Mouse (Mus musculus) liver, adult 2 months (tissue): ENCODE measurements around the gene Pitpnm1. TPM values are rescaled to one million over a fixed set of nuclear protein-coding genes. Genes with fewer than 3 reads are reported as not detected.
"Not testable (repeated sequence)": the region's sequence is repeated elsewhere in the genome, so short reads cannot be mapped to it uniquely, and the experiment has no call there.

Experiments used
- DNase-seq: peaks from one replicate; pipeline ENCODE4 v3.0.0-alpha.2; 2011; ENCODE audit warnings: low read depth, low spot score; ENCODE audit errors: extremely low read depth
- H3K27ac ChIP-seq: fragments of 200-500 bp; replicated peaks from 2 replicates; pipeline ENCODE4 v1.5.1; 2012; ENCODE audit warnings: low read depth, mild to moderate bottlenecking, control low read depth, inconsistent platforms, low read length; ENCODE audit not compliant: insufficient read depth
- H3K27me3 ChIP-seq: fragments of 200-500 bp; 2 replicates; pipeline ENCODE4 v1.6.1; 2012; ENCODE audit warnings: mild to moderate bottlenecking, moderate library complexity, low read length, inconsistent platforms; ENCODE audit not compliant: control insufficient read depth, insufficient read depth
- H3K36me3 ChIP-seq: fragments of 200-500 bp; 2 replicates; pipeline ENCODE4 v1.6.1; 2012; ENCODE audit warnings: low read length, inconsistent platforms; ENCODE audit not compliant: control insufficient read depth, insufficient read depth
- H3K4me1 ChIP-seq: fragments of 200-500 bp; 2 replicates; pipeline ENCODE4 v1.6.1; 2011; ENCODE audit warnings: low read length; ENCODE audit not compliant: control insufficient read depth, insufficient read depth
- H3K4me3 ChIP-seq: fragments of 200-500 bp; 2 replicates; pipeline ENCODE4 v1.5.1; 2011; ENCODE audit warnings: low read depth, mild to moderate bottlenecking, control low read depth, low read length, moderate library complexity; ENCODE audit not compliant: insufficient read depth
- H3K79me2 ChIP-seq: fragments of 200-500 bp; 2 replicates; pipeline ENCODE4 v1.6.1; 2012; ENCODE audit warnings: inconsistent platforms, mild to moderate bottlenecking, low read length, moderate library complexity; ENCODE audit not compliant: control insufficient read depth, insufficient read depth
- H3K9ac ChIP-seq: fragments of 200-500 bp; 2 replicates; pipeline ENCODE4 v1.6.1; 2012; ENCODE audit warnings: low read depth, mild to moderate bottlenecking, control low read depth, inconsistent platforms, low read length
- CTCF ChIP-seq: fragments of 200-500 bp; IDR thresholded peaks from 2 replicates; pipeline ENCODE4 v1.5.1; 2011; ENCODE audit warnings: low read depth, low read length, control low read depth
- POLR2A ChIP-seq: fragments of 200-500 bp; IDR thresholded peaks from 2 replicates; pipeline ENCODE4 v1.6.1; 2011; ENCODE audit warnings: low read length, control low read depth; ENCODE audit not compliant: insufficient read depth; ENCODE audit errors: extremely low read depth
- WGBS: fragments of 180-500 bp; shearing (Covaris S2); methylation state at CpG from one replicate; pipeline ENCODE4 v1.1.7; 2018; 5-methylcytosine and 5-hydroxymethylcytosine counted together
- polyA plus RNA-seq: library from polyadenylated mRNA; depleted of rRNA; stranded (reverse); fragments of >200 nt; gene quantifications from 2 replicates; pipeline ENCODE4 v1.2.3, GENCODE M21; 2012
- total RNA-seq: library from RNA; depleted of rRNA; stranded (reverse); fragments of >200 nt; gene quantifications from 2 replicates; pipeline ENCODE4 v1.2.3, GENCODE M21; 2014

Pitpnm1 gene
- total and polyA plus RNA-seq, 2 experiments = 1.7 to 14.2 TPM

DNA sequence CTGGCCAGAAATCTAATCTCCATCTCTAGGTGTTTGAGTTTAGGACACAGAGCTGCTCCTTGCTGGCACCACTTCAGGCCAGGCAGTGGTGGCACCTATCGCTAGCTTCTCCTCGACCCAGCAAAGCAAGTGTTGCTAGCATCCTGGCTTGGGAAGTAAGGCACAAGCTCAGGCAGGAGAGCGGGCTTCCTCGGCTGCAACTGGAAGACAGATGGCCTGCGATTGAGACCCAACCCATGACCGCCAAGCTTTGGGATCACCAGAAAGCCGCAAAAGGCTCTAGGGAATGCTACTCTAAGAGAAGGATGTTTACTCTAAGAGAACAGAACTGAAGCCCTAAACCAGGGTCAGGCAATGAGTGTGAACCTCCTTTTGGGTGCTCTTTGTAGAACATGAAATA, 29.7 kb downstream of the Pitpnm1 start:
- no peak for DNase-seq
- H3K27me3 ChIP-seq = no peaks in the 10 kb centered on the region
- no peak overlapping the region for H3K27ac ChIP-seq
- no peak overlapping the region for H3K9ac ChIP-seq
- H3K79me2 ChIP-seq = peaks cover 8% of the 10 kb centered on the region; the same call in 1 of the 2 replicates
- no peaks in the 10 kb centered on the region; the same call in 1 of the 2 replicates for H3K36me3 ChIP-seq
- peaks cover 9% of the 10 kb centered on the region for H3K4me1 ChIP-seq
- WGBS = 87% methylated on average over 7 of the region's 7 CpGs
- no peak for TF ChIP-seq POLR2A
- no peak for TF ChIP-seq CTCF
- H3K4me3 ChIP-seq = no peak overlapping the region

DNA sequence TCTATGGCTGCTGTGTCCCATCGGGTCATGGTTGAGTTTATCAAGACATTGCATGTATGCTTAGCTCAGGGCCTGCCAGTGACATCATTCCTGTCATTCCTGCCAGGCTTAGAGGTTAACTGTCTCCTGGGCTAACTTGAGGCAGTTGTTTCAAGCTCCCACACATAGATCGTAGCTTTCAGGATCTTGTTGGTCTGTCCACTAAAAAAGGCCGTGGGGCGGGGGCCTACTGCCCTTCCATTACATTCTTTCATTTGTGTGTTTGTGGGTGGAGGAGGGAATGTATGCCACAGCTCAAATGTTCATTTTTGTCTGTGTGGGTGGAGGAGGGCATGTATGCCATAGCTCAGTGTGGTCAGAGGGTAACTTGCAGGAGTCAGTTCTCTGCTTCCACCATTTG, 30.3 kb downstream of the Pitpnm1 start:
- H3K79me2 ChIP-seq = peaks cover 8% of the 10 kb centered on the region; the same call in 1 of the 2 replicates
- H3K4me1 ChIP-seq = peaks cover 14% of the 10 kb centered on the region
- no peak overlapping the region for H3K9ac ChIP-seq
- 71% methylated on average over 4 of the region's 4 CpGs for WGBS
- H3K27me3 ChIP-seq = no peaks in the 10 kb centered on the region
- H3K36me3 ChIP-seq = no peaks in the 10 kb centered on the region; the same call in 1 of the 2 replicates
- H3K27ac ChIP-seq = no peak overlapping the region
- TF ChIP-seq CTCF (no peak), POLR2A (no peak)
- H3K4me3 ChIP-seq = no peak overlapping the region
- DNase-seq = no peak

DNA sequence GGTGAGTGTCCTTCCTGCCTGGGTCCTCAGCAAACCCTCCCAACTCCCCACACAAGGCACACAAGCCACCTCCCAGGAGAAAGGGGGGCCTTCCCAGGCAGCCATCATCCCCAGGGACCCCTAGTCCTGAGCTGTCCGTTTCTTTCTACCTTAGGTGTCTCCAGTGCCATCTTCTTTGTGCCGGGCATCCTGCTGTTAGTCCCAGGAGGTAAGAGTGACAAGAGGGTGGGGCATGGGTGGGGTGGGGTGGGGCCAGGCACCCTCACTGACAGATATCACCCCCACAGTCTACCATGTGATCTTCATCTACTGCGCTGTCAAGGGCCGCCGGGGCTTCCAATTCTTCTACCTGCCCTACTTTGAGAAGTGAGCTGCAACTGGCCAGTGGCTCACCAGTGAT, 31.3 kb downstream of the Pitpnm1 start:
- H3K36me3 ChIP-seq = no peaks in the 10 kb centered on the region; the same call in 1 of the 2 replicates
- DNase-seq = no peak
- H3K4me3 ChIP-seq = no peak overlapping the region
- H3K4me1 ChIP-seq = peaks cover 13% of the 10 kb centered on the region
- WGBS = 95% methylated on average over 5 of the region's 5 CpGs
- H3K79me2 ChIP-seq = peaks cover 6% of the 10 kb centered on the region; the same call in 1 of the 2 replicates
- no peaks in the 10 kb centered on the region for H3K27me3 ChIP-seq
- TF ChIP-seq CTCF = no peak
- no peak for TF ChIP-seq POLR2A
- no peak overlapping the region for H3K27ac ChIP-seq
- H3K9ac ChIP-seq = no peak overlapping the region

DNA sequence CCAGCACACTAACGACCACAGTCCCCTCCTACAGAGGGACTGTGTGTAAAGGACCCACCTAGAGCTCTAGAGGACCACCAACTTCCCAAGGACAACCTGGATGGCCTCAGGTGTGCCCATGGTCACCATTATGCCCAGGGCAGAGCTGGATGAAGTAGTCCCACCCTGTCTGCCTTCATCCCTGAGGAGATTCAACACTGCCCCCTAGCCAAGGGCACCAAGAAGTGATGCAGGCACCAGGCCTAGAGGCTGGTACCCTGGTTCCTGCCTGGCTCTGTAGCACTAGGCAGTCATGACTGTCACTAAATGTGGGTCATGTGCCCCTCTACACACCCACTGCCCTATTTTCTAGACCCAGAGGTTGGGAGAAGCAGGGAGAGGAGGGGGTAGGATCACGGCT, 32.0 kb downstream of the Pitpnm1 start:
- no peak for DNase-seq
- no peaks in the 10 kb centered on the region; the same call in 1 of the 2 replicates for H3K36me3 ChIP-seq
- 95% methylated on average over 2 of the region's 2 CpGs for WGBS
- no peaks in the 10 kb centered on the region for H3K27me3 ChIP-seq
- TF ChIP-seq CTCF = no peak
- no peak for TF ChIP-seq POLR2A
- peaks cover 10% of the 10 kb centered on the region for H3K4me1 ChIP-seq
- H3K4me3 ChIP-seq = no peak overlapping the region
- H3K79me2 ChIP-seq = no peaks in the 10 kb centered on the region
- no peak overlapping the region for H3K27ac ChIP-seq
- no peak overlapping the region for H3K9ac ChIP-seq

DNA sequence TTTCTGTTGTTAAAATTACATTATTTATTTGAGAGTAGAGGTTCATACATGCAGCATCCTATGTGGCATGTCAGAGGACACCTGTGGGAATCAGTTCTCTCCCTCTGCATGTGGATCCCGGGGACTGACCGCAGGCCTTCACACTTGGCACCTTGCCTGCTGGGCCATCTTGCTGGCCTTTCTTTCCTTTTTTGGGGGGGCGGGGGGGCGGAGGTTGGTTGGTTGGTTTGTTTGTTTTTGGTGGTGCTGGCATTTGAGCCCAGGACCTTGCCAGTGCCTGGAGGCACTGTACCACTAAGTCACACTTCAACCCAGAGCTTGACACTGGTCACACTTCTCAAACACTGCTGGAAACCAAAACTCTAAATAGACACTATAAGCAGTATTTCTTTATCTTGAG, 34.6 kb downstream of the Pitpnm1 start:
- 28% methylated on average over 4 of the region's 4 CpGs for WGBS
- no peak overlapping the region for H3K4me3 ChIP-seq
- H3K79me2 ChIP-seq = no peaks in the 10 kb centered on the region
- H3K36me3 ChIP-seq = no peaks in the 10 kb centered on the region; the same call in 1 of the 2 replicates
- H3K9ac ChIP-seq = no peak overlapping the region
- H3K4me1 ChIP-seq = peaks cover 9% of the 10 kb centered on the region
- peak; percentile 60 for DNase-seq
- H3K27me3 ChIP-seq = no peaks in the 10 kb centered on the region
- TF ChIP-seq CTCF = no peak
- TF ChIP-seq POLR2A = no peak
- H3K27ac ChIP-seq = peak overlapping the region; percentile 79

DNA sequence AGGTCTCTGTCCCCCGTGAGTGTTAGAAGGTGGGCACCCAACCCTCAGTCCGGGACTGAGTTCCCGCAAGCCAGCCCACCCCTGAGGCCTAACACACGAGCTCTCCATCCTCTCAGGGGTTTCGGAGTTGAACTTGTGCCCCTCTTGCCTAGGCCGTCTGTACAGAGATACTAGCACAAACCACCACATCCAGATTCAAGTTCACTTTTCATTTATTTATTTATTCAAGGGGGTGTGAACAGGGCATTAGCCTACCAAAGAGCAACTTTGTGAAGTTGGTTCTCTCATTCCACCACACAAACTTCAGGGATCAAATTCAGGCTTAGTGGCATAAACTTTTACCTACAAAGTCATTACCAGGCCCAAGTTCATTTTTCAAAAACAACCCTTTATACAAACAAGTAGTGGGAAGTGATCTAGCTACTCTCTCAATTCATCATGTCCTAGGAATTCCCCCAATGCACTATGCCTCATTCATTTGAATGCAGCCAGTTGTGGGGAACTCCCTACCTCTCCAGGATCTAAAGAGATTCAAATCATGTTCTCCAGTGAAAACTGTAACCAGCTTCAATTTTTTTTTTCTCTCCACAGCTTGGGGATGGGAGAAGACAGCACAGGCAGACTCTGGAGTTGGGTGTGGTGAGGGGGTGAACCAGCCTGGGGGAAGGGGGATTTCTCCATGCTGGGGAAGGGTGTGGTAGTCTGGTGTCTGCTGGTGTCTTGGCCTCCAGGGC, 35.6 kb downstream of the Pitpnm1 start:
- H3K36me3 ChIP-seq, H3K4me3 ChIP-seq, H3K79me2 ChIP-seq, H3K9ac ChIP-seq, H3K4me1 ChIP-seq, H3K27me3 ChIP-seq: not testable (repeated sequence)
- 68% methylated on average over 6 of the region's 6 CpGs for WGBS
- DNase-seq = peak; percentile 71
- peak overlapping the region; percentile 79 for H3K27ac ChIP-seq
